Mouse (Mus musculus) kidney, postnatal 0 days (tissue): ENCODE data around the gene Rrm1. TPM values are rescaled to one million over a fixed set of nuclear protein-coding genes. Genes with fewer than 3 reads are reported as not detected.

ENCODE experiments used
- ATAC-seq: fragments of 200-750 bp; cut with Nextera tagmentation; replicated peaks from 2 replicates; pipeline ENCODE4 v1.8.0; 2017; ENCODE audit warnings: low read depth, moderate number of reproducible peaks, moderate TSS enrichment, moderate library complexity; ENCODE audit not compliant: low FRiP score
- DNase-seq: peaks from one replicate; pipeline ENCODE4 v3.0.0-alpha.2; 2016; ENCODE audit warnings: low spot score
- H3K27ac ChIP-seq: fragments of 300-500 bp; sonication (generic); 2 replicates; pipeline ENCODE4 v1.5.1; 2014; ENCODE audit warnings: mild to moderate bottlenecking
- H3K27me3 ChIP-seq: fragments of 300-500 bp; sonication (generic); 2 replicates; pipeline ENCODE4 v1.6.1; 2014; ENCODE audit warnings: low read length, mixed read lengths; ENCODE audit not compliant: insufficient read depth
- H3K36me3 ChIP-seq: fragments of 300-500 bp; sonication (generic); 2 replicates; pipeline ENCODE4 v1.6.1; 2014; ENCODE audit warnings: low read length, mixed read lengths; ENCODE audit not compliant: insufficient read depth
- H3K4me1 ChIP-seq: fragments of 300-500 bp; sonication (generic); replicated peaks from 2 replicates; pipeline ENCODE4 v1.6.1; 2014; ENCODE audit warnings: antibody characterized with exemption, low read length, mixed read lengths; ENCODE audit not compliant: insufficient read depth
- H3K4me2 ChIP-seq: fragments of 300-500 bp; sonication (generic); 2 replicates; pipeline ENCODE4 v1.6.1; 2014; ENCODE audit warnings: mild to moderate bottlenecking, low read length, moderate library complexity, mixed read lengths
- H3K4me3 ChIP-seq: fragments of 300-500 bp; sonication (generic); replicated peaks from 2 replicates; pipeline ENCODE4 v1.5.1; 2014; ENCODE audit warnings: low read depth, low read length
- H3K9ac ChIP-seq: fragments of 300-500 bp; sonication (generic); 2 replicates; pipeline ENCODE4 v1.6.1; 2014; ENCODE audit warnings: low read depth, low read length
- H3K9me3 ChIP-seq: fragments of 300-500 bp; sonication (generic); replicated peaks from 2 replicates; pipeline ENCODE4 v1.6.1; 2016; ENCODE audit warnings: low read length, inconsistent platforms, mixed read lengths
- CTCF ChIP-seq: IDR thresholded peaks from 2 replicates; pipeline ENCODE4 v1.5.1; 2016; ENCODE audit warnings: antibody characterized with exemption, low read depth, mild to moderate bottlenecking, moderate library complexity
- WGBS: fragments of 180-500 bp; shearing (Covaris S2); extraction: QIAGEN DNeasy Blood & Tissue Kit; methylation state at CpG from one replicate; pipeline ENCODE4 v1.1.7; 2014; 5-methylcytosine and 5-hydroxymethylcytosine counted together
- polyA plus RNA-seq: library from polyadenylated mRNA; unstranded; fragments of >200 nt; fragmentation: Nextera tagmentation; extraction: Ambion mirVana; gene quantifications from 2 replicates; pipeline ENCODE4 v1.2.1, GENCODE M21; 2015

Rrm1 gene
- polyA plus RNA-seq, 1 experiment from 2014 or later = 52.0 TPM

DNA sequence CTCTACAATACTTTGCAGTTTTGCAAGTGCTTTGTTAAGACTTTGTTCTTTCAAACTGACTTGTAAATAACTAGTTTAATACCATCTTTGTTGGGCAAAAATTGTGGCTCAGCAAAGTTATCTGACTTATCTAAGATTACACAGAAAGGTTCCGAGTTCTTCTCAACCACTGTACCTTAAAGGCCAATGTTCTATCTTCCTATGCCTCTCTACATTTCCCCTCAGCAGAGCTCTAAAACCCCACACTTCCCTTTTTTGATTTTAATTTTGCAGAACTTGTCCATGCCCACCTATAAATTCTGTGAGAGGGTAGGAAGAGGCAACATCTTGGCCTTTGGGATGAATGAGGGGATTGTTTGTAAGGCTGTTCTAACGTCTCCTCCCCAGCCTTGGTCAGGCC lies 7.2 kb upstream of the Rrm1 start:
- DNase-seq (no peak), ATAC-seq (no peak)
- TF ChIP-seq CTCF = no peak
- no peak overlapping the region for H3K27ac ChIP-seq
- no peak overlapping the region for H3K4me2 ChIP-seq
- H3K9me3 ChIP-seq = no peaks in the 10 kb centered on the region
- H3K27me3 ChIP-seq = no peaks in the 10 kb centered on the region
- H3K9ac ChIP-seq = no peak overlapping the region
- 73% methylated on average over 2 of the region's 2 CpGs for WGBS
- H3K4me1 ChIP-seq = no peaks in the 10 kb centered on the region
- H3K4me3 ChIP-seq = no peak overlapping the region
- H3K36me3 ChIP-seq = no peaks in the 10 kb centered on the region

DNA sequence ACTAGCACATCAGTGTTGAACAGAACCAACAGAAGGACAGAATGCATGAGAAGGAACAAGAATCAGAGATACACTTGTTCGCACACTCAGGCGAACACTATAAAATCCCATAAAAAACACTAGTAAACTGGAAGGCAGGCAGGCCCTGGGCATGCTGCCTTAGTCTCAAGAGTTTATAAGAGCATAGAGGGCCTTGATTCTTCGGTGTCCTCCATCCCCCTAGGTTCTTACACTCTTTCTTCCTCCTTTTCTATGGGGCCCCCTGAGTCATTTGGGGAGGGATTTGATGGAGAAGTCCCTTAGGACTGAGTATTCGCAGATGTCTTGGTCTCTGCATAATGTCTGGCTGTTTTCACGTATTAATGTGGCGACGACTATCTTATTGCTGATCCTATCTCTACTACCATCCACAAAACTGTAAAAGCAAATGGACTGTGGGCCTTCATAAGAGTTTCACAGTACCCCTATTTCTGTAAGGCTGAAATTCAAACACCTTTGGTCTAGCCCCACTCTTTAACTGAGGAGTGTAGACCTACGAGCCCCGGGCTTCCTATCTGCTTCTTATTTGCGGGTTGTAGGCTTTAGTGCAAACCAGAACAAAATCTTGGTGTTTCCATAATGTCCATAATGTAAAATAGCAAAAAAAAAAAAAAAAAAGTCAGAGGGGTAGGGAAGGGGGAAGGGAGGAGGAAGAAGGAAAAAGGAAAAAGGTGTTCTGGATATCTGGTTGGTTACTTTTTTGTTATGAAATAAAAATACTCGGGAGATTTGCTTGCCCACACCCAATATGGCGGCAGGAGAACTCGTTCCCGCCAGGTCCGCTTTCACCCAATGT lies 456 bp upstream of the Rrm1 start:
- no peaks in the 10 kb centered on the region; the same call in 1 of the 2 replicates for H3K4me1 ChIP-seq
- no peaks in the 10 kb centered on the region for H3K27me3 ChIP-seq
- TF ChIP-seq CTCF = no peak
- ATAC-seq (no peak), DNase-seq (peak; percentile 5)
- peak overlapping the region; percentile 72 for H3K4me3 ChIP-seq
- H3K36me3 ChIP-seq = 0 out of 2 replicates have a peak, but pooled peaks cover under 1% of the 10 kb centered on the region
- 0 out of 2 replicates have a peak overlapping the region, but pooled peaks have one; percentile 58 for H3K27ac ChIP-seq
- peak overlapping the region; percentile 61 for H3K4me2 ChIP-seq
- no peaks in the 10 kb centered on the region for H3K9me3 ChIP-seq
- WGBS = 58% methylated on average over 15 of the region's 15 CpGs
- H3K9ac ChIP-seq = no peak overlapping the region

DNA sequence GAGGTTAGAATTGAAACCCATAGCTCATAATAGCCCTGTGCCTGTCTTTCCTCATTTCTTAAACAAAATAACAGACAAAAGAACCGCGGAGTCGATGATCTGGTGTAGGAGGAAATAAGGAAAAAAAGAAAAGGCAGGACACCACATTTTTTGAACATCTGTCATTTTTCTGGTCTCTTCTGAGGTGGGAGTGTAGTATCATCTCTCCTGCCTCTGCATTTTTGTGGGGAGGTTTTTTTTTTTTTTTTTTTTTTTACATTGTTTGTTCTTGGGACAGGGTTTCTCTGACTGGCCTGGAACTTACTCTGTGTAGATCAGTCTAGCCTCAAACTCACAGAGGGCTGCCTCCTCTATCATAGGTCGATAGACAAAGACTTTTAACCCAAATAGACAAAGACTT lies 937 bp downstream of the Rrm1 start:
- Histone ChIP-seq H3K9ac (peak overlapping the region; percentile 68), H3K4me3 (peak overlapping the region; percentile 72), H3K4me2 (peak overlapping the region; percentile 61), H3K27me3 (no peaks in the 10 kb centered on the region), H3K36me3 (0 out of 2 replicates have a peak, but pooled peaks cover 12% of the 10 kb centered on the region), H3K9me3 (no peaks in the 10 kb centered on the region), H3K27ac (peak overlapping the region; percentile 58; the same call in 1 of the 2 replicates), H3K4me1 (no peaks in the 10 kb centered on the region; the same call in 1 of the 2 replicates)
- DNase-seq = peak; percentile 9
- ATAC-seq = no peak
- WGBS = under 1% methylated on average over 4 of the region's 4 CpGs
- no peak for TF ChIP-seq CTCF

DNA sequence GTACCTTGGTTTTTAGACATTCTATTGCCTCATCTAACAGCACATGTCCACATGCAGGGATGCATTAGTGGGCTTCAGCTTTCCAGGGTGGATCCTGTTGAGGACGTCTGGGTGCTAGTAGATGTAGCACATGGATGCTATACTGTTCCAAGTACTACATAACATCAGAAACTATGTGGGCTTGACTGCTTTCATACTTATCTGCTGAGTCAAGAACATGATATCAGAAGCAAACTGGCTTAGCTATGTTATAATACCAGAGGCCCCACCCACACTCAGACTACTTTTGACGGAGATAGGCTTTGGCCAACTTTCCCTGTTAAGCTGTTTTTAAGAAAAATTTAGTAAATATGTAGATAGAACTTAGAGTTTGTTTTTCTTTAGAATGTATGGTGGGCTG lies 2.8 kb downstream of the Rrm1 start:
- Histone ChIP-seq H3K9me3 (no peaks in the 10 kb centered on the region), H3K27ac (no peak overlapping the region), H3K9ac (no peak overlapping the region), H3K27me3 (no peaks in the 10 kb centered on the region), H3K36me3 (peaks cover 17% of the 10 kb centered on the region; the same call in 1 of the 2 replicates), H3K4me3 (no peak overlapping the region), H3K4me1 (no peaks in the 10 kb centered on the region; the same call in 1 of the 2 replicates), H3K4me2 (no peak overlapping the region)
- ATAC-seq (no peak), DNase-seq (no peak)
- WGBS = 72% methylated on average over 2 of the region's 2 CpGs
- TF ChIP-seq CTCF = no peak

DNA sequence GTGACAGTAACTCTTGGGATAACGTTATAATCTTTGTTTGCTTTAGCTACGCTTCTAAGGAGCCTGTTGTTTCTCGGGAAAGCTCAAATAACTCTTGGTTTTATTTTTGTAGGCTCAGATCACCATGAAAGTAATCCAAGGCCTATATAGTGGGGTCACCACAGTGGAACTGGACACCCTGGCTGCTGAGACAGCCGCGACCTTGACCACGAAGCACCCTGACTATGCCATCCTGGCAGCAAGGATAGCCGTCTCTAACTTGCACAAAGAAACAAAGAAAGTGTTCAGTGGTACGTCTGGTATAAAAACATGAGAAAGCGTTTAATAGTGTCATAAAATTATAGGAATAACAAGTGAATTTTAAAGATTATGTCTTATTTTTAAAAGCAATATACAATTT lies 4.9 kb downstream of the Rrm1 start:
- H3K4me2 ChIP-seq = no peak overlapping the region

DNA sequence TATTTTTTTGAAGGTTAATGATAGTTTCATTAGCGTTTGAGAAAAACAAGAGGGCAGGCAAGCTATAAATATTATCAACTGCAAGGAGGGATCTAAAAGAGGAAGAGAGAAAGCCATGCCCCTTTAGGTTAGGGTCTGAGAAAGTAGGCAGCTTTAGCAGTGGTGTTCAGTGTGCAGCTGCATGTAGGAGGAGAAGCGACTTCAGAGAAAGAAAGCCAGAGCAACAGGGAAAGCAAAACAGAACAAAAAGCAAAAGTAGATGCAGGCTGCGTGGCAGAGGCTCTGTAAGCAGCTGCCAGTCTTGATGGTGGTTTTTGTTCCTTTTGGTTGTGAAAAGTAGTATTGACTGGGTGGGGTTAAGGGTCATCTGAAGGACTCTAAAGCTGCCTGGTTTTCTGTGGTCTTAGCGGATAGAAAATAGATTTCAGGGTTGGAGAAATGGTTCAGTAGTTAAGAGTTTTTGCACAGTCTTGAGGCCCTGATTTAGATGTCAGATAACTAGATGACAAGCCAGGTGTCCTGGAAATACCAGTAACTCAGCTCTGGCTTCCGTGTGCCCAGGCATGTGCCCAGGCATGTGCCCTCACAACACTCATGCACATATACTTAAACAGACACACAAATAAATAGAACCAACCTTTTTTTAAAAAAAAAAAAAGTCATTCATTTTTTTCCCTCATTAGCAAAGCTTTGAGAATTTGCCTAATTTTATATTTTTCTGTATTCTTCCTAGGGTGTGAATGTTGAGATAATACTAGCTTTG lies 17.3 kb downstream of the Rrm1 start:
- H3K36me3 ChIP-seq = peaks cover 57% of the 10 kb centered on the region
- no peaks in the 10 kb centered on the region for H3K9me3 ChIP-seq
- no peaks in the 10 kb centered on the region for H3K4me1 ChIP-seq
- no peak overlapping the region for H3K27ac ChIP-seq
- no peak for TF ChIP-seq CTCF
- H3K9ac ChIP-seq = no peak overlapping the region
- no peaks in the 10 kb centered on the region for H3K27me3 ChIP-seq
- 89% methylated on average over 5 of the region's 5 CpGs for WGBS
- H3K4me3 ChIP-seq = no peak overlapping the region
- no peak overlapping the region for H3K4me2 ChIP-seq
- DNase-seq (no peak), ATAC-seq (no peak)

More for the DNA sequence above, 4.9 kb downstream of the Rrm1 start:
- H3K27me3 ChIP-seq = no peaks in the 10 kb centered on the region
- no peaks in the 10 kb centered on the region for H3K9me3 ChIP-seq
- WGBS = 61% methylated on average over 9 of the region's 9 CpGs
- DNase-seq = no peak
- TF ChIP-seq CTCF = no peak
- H3K9ac ChIP-seq = no peak overlapping the region
- H3K36me3 ChIP-seq = peaks cover 20% of the 10 kb centered on the region; the same call in 1 of the 2 replicates
- H3K4me3 ChIP-seq = no peak overlapping the region
- ATAC-seq = no peak
- no peak overlapping the region for H3K27ac ChIP-seq
- H3K4me1 ChIP-seq = no peaks in the 10 kb centered on the region; the same call in 1 of the 2 replicates
